Comparison of ENCODE assay signal across 17 mouse cellular contexts in the genomic region with DNA sequence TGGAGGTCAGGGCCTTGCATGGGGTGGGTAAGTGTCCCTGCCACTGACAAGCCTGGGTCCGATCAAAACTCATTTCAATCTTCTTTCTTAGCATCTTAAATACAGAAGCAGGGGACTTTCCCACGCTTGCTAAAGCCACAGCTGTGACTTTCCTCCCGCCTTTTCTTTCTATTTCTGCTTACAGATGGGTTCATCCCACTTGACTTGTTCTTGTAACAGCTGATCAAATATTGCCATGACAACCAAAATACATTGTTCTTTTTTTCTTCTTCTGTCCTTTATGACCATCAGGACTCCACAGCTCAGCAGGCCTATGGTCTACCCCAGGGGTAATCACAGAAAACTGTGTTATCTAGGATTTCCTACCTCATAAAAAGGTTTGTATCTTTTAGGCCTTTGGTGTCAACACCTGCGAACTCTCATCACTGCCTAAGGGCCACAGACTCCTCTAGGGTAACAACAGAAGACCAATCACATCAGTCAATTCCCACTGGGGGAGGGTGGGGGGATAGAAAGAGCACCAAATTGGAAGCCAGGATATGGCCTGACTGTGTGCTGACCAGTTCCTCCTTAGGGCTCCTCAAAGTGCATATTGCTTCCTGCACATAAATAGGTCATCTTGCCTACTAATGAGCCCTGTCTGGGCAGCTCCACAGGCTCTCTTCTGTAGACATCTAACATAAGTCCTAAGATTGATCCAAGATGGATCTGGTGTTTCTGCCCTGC.
DNase-seq lines count a peak whose midpoint lies in the region; ATAC-seq lines count a peak whose summit lies in the region.
"Had no signal": no experiment of that assay in that cellular context is flagged by ENCODE, and none has a peak within 500 bp of the region (broad histone marks: within the 10 kb centered on the region; RNA-seq: fewer than 3 reads in every experiment).

No protein-coding gene starts in this region.

- WGBS in intestine, embryonic 14.5 days = 75% methylated on average over 4 of the region's 4 CpGs
- WGBS in intestine, embryonic 16.5 days = 74% methylated on average over 4 of the region's 4 CpGs
- 59% methylated on average over 4 of the region's 4 CpGs for WGBS in hindbrain, embryonic 13.5 days
- WGBS in midbrain, embryonic 13.5 days = 60% methylated on average over 4 of the region's 4 CpGs

- peak; percentile 46 for DNase-seq in intestine, embryonic 14.5 days (ENCODE audit: low spot score)
- peak; percentile 27 for DNase-seq in CD4-positive, CD25-positive, alpha-beta regulatory T cell, adult 2 months (ENCODE audit: low read depth, low spot score)
- DNase-seq in thymus, postnatal 10 days (ENCODE audit: low spot score in 2 of 2) = no peak
- DNase-seq in spleen, postnatal 10 days (ENCODE audit: low spot score in 2 of 2) = no peak
- DNase-seq in left cerebral cortex, postnatal 10 days (ENCODE audit: extremely low spot score in 1 of 2, low spot score in 2 of 2) = no peak
- DNase-seq: cerebellum, adult 9-10 months; heart, adult 18-20 months; kidney, adult 9 months; liver; right cerebral cortex, adult 18-20 months; thymus, postnatal 25 days had no signal

- ATAC-seq in intestine, embryonic 14.5 days (replicated peaks; ENCODE audit: low FRiP score, low TSS enrichment, low read depth) = no peak
- no peak for ATAC-seq in intestine, embryonic 16.5 days
- 0 out of 2 replicates have a peak, but pooled peaks have one; percentile 17 for ATAC-seq in hindbrain, embryonic 13.5 days (ENCODE audit: low FRiP score)
- ATAC-seq in midbrain, embryonic 13.5 days = peak; percentile 46; the same call in 1 of the 2 replicates
- ATAC-seq: Patski had no signal

- no peak overlapping the region for H3K4me3 ChIP-seq in intestine, embryonic 14.5 days (ENCODE audit: low read depth, low read length)
- no peak overlapping the region for H3K4me3 ChIP-seq in intestine, embryonic 16.5 days (ENCODE audit: low read length)
- no peak overlapping the region for H3K4me3 ChIP-seq in hindbrain, embryonic 13.5 days
- H3K4me3 ChIP-seq in midbrain, embryonic 13.5 days (replicated peaks) = no peak overlapping the region
- H3K4me3 ChIP-seq: lung, embryonic 15.5 days; neural tube, embryonic 12.5 days had no signal

- H3K4me2 ChIP-seq in intestine, embryonic 14.5 days (ENCODE audit: low read length) = no peak overlapping the region
- no peak overlapping the region for H3K4me2 ChIP-seq in intestine, embryonic 16.5 days (ENCODE audit: low read depth, low read length)
- H3K4me2 ChIP-seq in hindbrain, embryonic 13.5 days = no peak overlapping the region
- H3K4me2 ChIP-seq in midbrain, embryonic 13.5 days (replicated peaks) = no peak overlapping the region
- H3K4me2 ChIP-seq: lung, embryonic 15.5 days; neural tube, embryonic 12.5 days had no signal

- H3K9ac ChIP-seq in intestine, embryonic 14.5 days (ENCODE audit: low read length) = no peak overlapping the region
- H3K9ac ChIP-seq in intestine, embryonic 16.5 days (ENCODE audit: low read depth, low read length) = no peak overlapping the region
- no peak overlapping the region for H3K9ac ChIP-seq in hindbrain, embryonic 13.5 days
- no peak overlapping the region for H3K9ac ChIP-seq in midbrain, embryonic 13.5 days (replicated peaks)
- H3K9ac ChIP-seq: lung, embryonic 15.5 days; neural tube, embryonic 12.5 days had no signal

- H3K4me1 ChIP-seq in intestine, embryonic 14.5 days (replicated peaks; ENCODE audit: control insufficient read depth, insufficient read depth, low read length) = peaks cover 6% of the 10 kb centered on the region
- H3K4me1 ChIP-seq in intestine, embryonic 16.5 days (ENCODE audit: control insufficient read depth, insufficient read depth, low read length) = no peaks in the 10 kb centered on the region
- H3K4me1 ChIP-seq in hindbrain, embryonic 13.5 days (replicated peaks) = peaks cover 12% of the 10 kb centered on the region; the same call in 1 of the 2 replicates
- H3K4me1 ChIP-seq in midbrain, embryonic 13.5 days (replicated peaks) = peaks cover 24% of the 10 kb centered on the region
- H3K4me1 ChIP-seq: neural tube, embryonic 12.5 days had no signal

- intact Hi-C loops in left cerebral cortex, postnatal 10 days (cut with DNase I) = no loop called here

- H3K27me3 ChIP-seq in intestine, embryonic 14.5 days (replicated peaks; ENCODE audit: control insufficient read depth, insufficient read depth, low read length) = no peaks in the 10 kb centered on the region
- no peaks in the 10 kb centered on the region for H3K27me3 ChIP-seq in intestine, embryonic 16.5 days (replicated peaks; ENCODE audit: control insufficient read depth, insufficient read depth, low read length)
- H3K27me3 ChIP-seq in hindbrain, embryonic 13.5 days = no peaks in the 10 kb centered on the region
- H3K27me3 ChIP-seq in midbrain, embryonic 13.5 days = no peaks in the 10 kb centered on the region
- H3K27me3 ChIP-seq: lung, embryonic 15.5 days; neural tube, embryonic 12.5 days; Patski had no signal

- H3K9me3 ChIP-seq in intestine, embryonic 14.5 days (ENCODE audit: control insufficient read depth, low read length) = no peaks in the 10 kb centered on the region
- H3K9me3 ChIP-seq in intestine, embryonic 16.5 days (ENCODE audit: control insufficient read depth, low read length) = no peaks in the 10 kb centered on the region
- H3K9me3 ChIP-seq in hindbrain, embryonic 13.5 days = no peaks in the 10 kb centered on the region
- no peaks in the 10 kb centered on the region for H3K9me3 ChIP-seq in midbrain, embryonic 13.5 days
- H3K9me3 ChIP-seq: lung, embryonic 15.5 days; neural tube, embryonic 12.5 days had no signal

- H3K36me3 ChIP-seq in intestine, embryonic 14.5 days (ENCODE audit: control insufficient read depth, insufficient read depth, low read length) = no peaks in the 10 kb centered on the region
- H3K36me3 ChIP-seq in intestine, embryonic 16.5 days (ENCODE audit: control insufficient read depth, insufficient read depth, low read length) = no peaks in the 10 kb centered on the region
- H3K36me3 ChIP-seq in hindbrain, embryonic 13.5 days = no peaks in the 10 kb centered on the region
- no peaks in the 10 kb centered on the region for H3K36me3 ChIP-seq in midbrain, embryonic 13.5 days
- H3K36me3 ChIP-seq: lung, embryonic 15.5 days; neural tube, embryonic 12.5 days had no signal

- H3K27ac ChIP-seq in intestine, embryonic 14.5 days (ENCODE audit: low read depth) = no peak overlapping the region
- no peak overlapping the region for H3K27ac ChIP-seq in intestine, embryonic 16.5 days (ENCODE audit: low read length)
- H3K27ac ChIP-seq in hindbrain, embryonic 13.5 days = no peak overlapping the region
- H3K27ac ChIP-seq in midbrain, embryonic 13.5 days = no peak overlapping the region
- H3K27ac ChIP-seq: lung, embryonic 15.5 days; neural tube, embryonic 12.5 days had no signal

Comparison
In these comparisons a context has a peak if more than half of its experiments do, and no peak if none do; other contexts are left out.
1. ATAC-seq: peak in hindbrain, embryonic 13.5 days (single experiment) and midbrain, embryonic 13.5 days (single experiment); none in intestine, embryonic 14.5 days (single experiment) and intestine, embryonic 16.5 days (single experiment).
2. DNase-seq: peak in intestine, embryonic 14.5 days (single experiment) and CD4-positive, CD25-positive, alpha-beta regulatory T cell, adult 2 months (single experiment); none in thymus, postnatal 10 days (0 of 2), spleen, postnatal 10 days (0 of 2) and left cerebral cortex, postnatal 10 days (0 of 2).